Mouse (Mus musculus) lung, embryonic 15.5 days (tissue): Measurements from ENCODE around the gene Disc1. TPM values are rescaled to one million over a fixed set of nuclear protein-coding genes. Genes with fewer than 3 reads are reported as not detected.

Source experiments
- ATAC-seq: fragments of 200-750 bp; cut with Nextera tagmentation; 2 replicates; pipeline ENCODE4 v1.8.0; 2017; ENCODE audit warnings: moderate number of reproducible peaks, borderline replicate concordance; ENCODE audit not compliant: low FRiP score, low TSS enrichment; ENCODE audit errors: extremely low read depth
- H3K27ac ChIP-seq: fragments of 300-500 bp; sonication (generic); 2 replicates; pipeline ENCODE4 v1.5.1; 2015; ENCODE audit warnings: moderate library complexity, mild to moderate bottlenecking, inconsistent platforms
- H3K27me3 ChIP-seq: fragments of 300-500 bp; sonication (generic); 2 replicates; pipeline ENCODE4 v1.6.1; 2015; ENCODE audit warnings: inconsistent platforms
- H3K36me3 ChIP-seq: fragments of 300-500 bp; sonication (generic); 2 replicates; pipeline ENCODE4 v1.6.1; 2015; ENCODE audit warnings: inconsistent platforms
- H3K4me1 ChIP-seq: fragments of 300-500 bp; sonication (generic); 2 replicates; pipeline ENCODE4 v1.6.1; 2015; ENCODE audit warnings: inconsistent platforms
- H3K4me2 ChIP-seq: fragments of 300-500 bp; sonication (generic); 2 replicates; pipeline ENCODE4 v1.6.1; 2015; ENCODE audit warnings: inconsistent platforms, mild to moderate bottlenecking, moderate library complexity
- H3K4me3 ChIP-seq: fragments of 300-500 bp; sonication (generic); 2 replicates; pipeline ENCODE4 v1.5.1; 2015; ENCODE audit warnings: mild to moderate bottlenecking, inconsistent platforms
- H3K9ac ChIP-seq: fragments of 300-500 bp; sonication (generic); 2 replicates; pipeline ENCODE4 v1.6.1; 2015; ENCODE audit warnings: inconsistent platforms
- H3K9me3 ChIP-seq: fragments of 300-500 bp; sonication (generic); 2 replicates; pipeline ENCODE4 v1.6.1; 2016; ENCODE audit warnings: inconsistent platforms
- WGBS: fragments of 180-500 bp; shearing (Covaris S2); methylation state at CpG from one replicate; pipeline ENCODE4 v1.1.7; 2015; 5-methylcytosine and 5-hydroxymethylcytosine counted together
- polyA plus RNA-seq: library from polyadenylated mRNA; unstranded; fragments of >200 nt; fragmentation: Nextera tagmentation; extraction: Ambion mirVana; gene quantifications from 2 replicates; pipeline ENCODE4 v1.2.1, GENCODE M21; 2015

Gene Disc1
- polyA plus RNA-seq, 1 experiment from 2014 or later = 3.0 TPM

GRCm38 (mm10) chr8:125043394-125043793, 10.6 kb upstream of the Disc1 start:
- H3K27ac ChIP-seq = no peak overlapping the region
- ATAC-seq = no peak
- 68% methylated on average over 7 of the region's 7 CpGs for WGBS
- H3K27me3 ChIP-seq = no peaks in the 10 kb centered on the region
- no peak overlapping the region for H3K9ac ChIP-seq
- no peak overlapping the region for H3K4me2 ChIP-seq
- H3K4me3 ChIP-seq = no peak overlapping the region
- H3K4me1 ChIP-seq = peaks cover 3% of the 10 kb centered on the region; the same call in 1 of the 2 replicates
- H3K36me3 ChIP-seq = peaks cover 7% of the 10 kb centered on the region
- no peaks in the 10 kb centered on the region for H3K9me3 ChIP-seq

- no peak for ATAC-seq
- Histone ChIP-seq H3K4me1 (peaks cover 3% of the 10 kb centered on the region; the same call in 1 of the 2 replicates), H3K9ac (no peak overlapping the region), H3K4me3 (no peak overlapping the region), H3K27me3 (no peaks in the 10 kb centered on the region), H3K4me2 (no peak overlapping the region), H3K9me3 (no peaks in the 10 kb centered on the region), H3K27ac (no peak overlapping the region), H3K36me3 (peaks cover 2% of the 10 kb centered on the region)
- 13% methylated on average over 9 of the region's 9 CpGs for WGBS
Observed at GRCm38 (mm10) chr8:125043935-125044334, 10.1 kb upstream of the Disc1 start.

- Histone ChIP-seq H3K27ac (no peak overlapping the region), H3K9ac (no peak overlapping the region), H3K27me3 (no peaks in the 10 kb centered on the region), H3K36me3 (no peaks in the 10 kb centered on the region), H3K9me3 (no peaks in the 10 kb centered on the region), H3K4me2 (no peak overlapping the region), H3K4me1 (peaks cover 3% of the 10 kb centered on the region; the same call in 1 of the 2 replicates), H3K4me3 (no peak overlapping the region)
- ATAC-seq = no peak
- 87% methylated on average over 1 of the region's 1 CpGs for WGBS
Observed at GRCm38 (mm10) chr8:125045760-125046159, 8.2 kb upstream of the Disc1 start.

- H3K4me2 ChIP-seq = no peak overlapping the region
- no peak overlapping the region for H3K4me3 ChIP-seq
- no peaks in the 10 kb centered on the region for H3K36me3 ChIP-seq
- 57% methylated on average over 5 of the region's 5 CpGs for WGBS
- peaks cover 9% of the 10 kb centered on the region for H3K27me3 ChIP-seq
- no peak overlapping the region for H3K27ac ChIP-seq
- no peaks in the 10 kb centered on the region for H3K9me3 ChIP-seq
- no peak for ATAC-seq
- H3K4me1 ChIP-seq = peaks cover 7% of the 10 kb centered on the region; the same call in 1 of the 2 replicates
- no peak overlapping the region for H3K9ac ChIP-seq
Observed at GRCm38 (mm10) chr8:125049051-125049750, 4.8 kb upstream of the Disc1 start.

- Histone ChIP-seq H3K36me3 (no peaks in the 10 kb centered on the region), H3K4me3 (no peak overlapping the region), H3K27ac (no peak overlapping the region), H3K27me3 (peaks cover 11% of the 10 kb centered on the region), H3K4me1 (peaks cover 10% of the 10 kb centered on the region), H3K9me3 (no peaks in the 10 kb centered on the region), H3K4me2 (no peak overlapping the region), H3K9ac (no peak overlapping the region)
- no peak for ATAC-seq
- WGBS = 60% methylated on average over 6 of the region's 6 CpGs
Observed at GRCm38 (mm10) chr8:125049826-125050225, 4.2 kb upstream of the Disc1 start.

GRCm38 (mm10) chr8:125052026-125052425, 2.0 kb upstream of the Disc1 start:
- Histone ChIP-seq H3K27ac (no peak overlapping the region), H3K36me3 (no peaks in the 10 kb centered on the region), H3K27me3 (peaks cover 21% of the 10 kb centered on the region), H3K4me3 (no peak overlapping the region), H3K9me3 (no peaks in the 10 kb centered on the region), H3K4me1 (peaks cover 12% of the 10 kb centered on the region), H3K9ac (no peak overlapping the region), H3K4me2 (no peak overlapping the region)
- WGBS = 28% methylated on average over 2 of the region's 2 CpGs
- ATAC-seq = 0 out of 2 replicates have a peak, but pooled peaks have one; percentile 21

- peak; percentile 66; the same call in 1 of the 2 replicates for ATAC-seq
- H3K27ac ChIP-seq = peak overlapping the region; percentile 89
- H3K4me3 ChIP-seq = peak overlapping the region; percentile 84
- H3K4me1 ChIP-seq = peaks cover 12% of the 10 kb centered on the region
- H3K36me3 ChIP-seq = no peaks in the 10 kb centered on the region
- H3K9me3 ChIP-seq = no peaks in the 10 kb centered on the region
- under 1% methylated on average over 38 of the region's 38 CpGs for WGBS
- peaks cover 21% of the 10 kb centered on the region for H3K27me3 ChIP-seq
- H3K4me2 ChIP-seq = peak overlapping the region; percentile 92
- peak overlapping the region; percentile 84 for H3K9ac ChIP-seq
Observed at GRCm38 (mm10) chr8:125054436-125054810, 428 bp downstream of the Disc1 start.

GRCm38 (mm10) chr8:125060904-125061303, 6.9 kb downstream of the Disc1 start:
- ATAC-seq = no peak
- H3K4me2 ChIP-seq = no peak overlapping the region
- H3K9ac ChIP-seq = no peak overlapping the region
- no peaks in the 10 kb centered on the region for H3K9me3 ChIP-seq
- H3K36me3 ChIP-seq = no peaks in the 10 kb centered on the region
- no peaks in the 10 kb centered on the region for H3K4me1 ChIP-seq
- no peak overlapping the region for H3K4me3 ChIP-seq
- 80% methylated on average over 8 of the region's 8 CpGs for WGBS
- H3K27me3 ChIP-seq = no peaks in the 10 kb centered on the region
- no peak overlapping the region for H3K27ac ChIP-seq

GRCm38 (mm10) chr8:125065596-125065995, 11.6 kb downstream of the Disc1 start:
- H3K9ac ChIP-seq = no peak overlapping the region
- H3K4me1 ChIP-seq = peaks cover 16% of the 10 kb centered on the region
- H3K27me3 ChIP-seq = no peaks in the 10 kb centered on the region
- H3K27ac ChIP-seq = no peak overlapping the region
- H3K9me3 ChIP-seq = no peaks in the 10 kb centered on the region
- ATAC-seq = no peak
- H3K36me3 ChIP-seq = no peaks in the 10 kb centered on the region
- no peak overlapping the region for H3K4me3 ChIP-seq
- no peak overlapping the region for H3K4me2 ChIP-seq
- 50% methylated on average over 6 of the region's 6 CpGs for whole genome bisulfite sequencing

GRCm38 (mm10) chr8:125066913-125067595, 13.1 kb downstream of the Disc1 start:
- peak overlapping the region; percentile 36 for H3K4me2 ChIP-seq
- 20% methylated on average over 12 of the region's 12 CpGs for WGBS
- peaks cover 16% of the 10 kb centered on the region for H3K4me1 ChIP-seq
- H3K9me3 ChIP-seq = no peaks in the 10 kb centered on the region
- no peaks in the 10 kb centered on the region for H3K36me3 ChIP-seq
- ATAC-seq = peak; percentile 76; the same call in 1 of the 2 replicates
- no peak overlapping the region for H3K9ac ChIP-seq
- no peak overlapping the region for H3K4me3 ChIP-seq
- H3K27me3 ChIP-seq = no peaks in the 10 kb centered on the region
- peak overlapping the region; percentile 77 for H3K27ac ChIP-seq

GRCm38 (mm10) chr8:125067596-125067960, 13.6 kb downstream of the Disc1 start:
- Histone ChIP-seq H3K36me3 (no peaks in the 10 kb centered on the region), H3K4me3 (no peak overlapping the region), H3K4me1 (peaks cover 16% of the 10 kb centered on the region), H3K9ac (no peak overlapping the region), H3K27me3 (no peaks in the 10 kb centered on the region), H3K4me2 (no peak overlapping the region), H3K9me3 (no peaks in the 10 kb centered on the region), H3K27ac (peak overlapping the region; percentile 77)
- peak; percentile 54; the same call in 1 of the 2 replicates for ATAC-seq
- WGBS = 52% methylated on average over 9 of the region's 9 CpGs
